Mouse (Mus musculus) liver, postnatal 0 days (tissue): ENCODE data around the gene Myo6.

ENCODE experiments used
- CTCF ChIP-seq: sonication (generic); IDR thresholded peaks from 2 replicates; pipeline ENCODE4 v1.5.1; 2016; ENCODE audit warnings: antibody characterized with exemption, low read depth
- EP300 ChIP-seq: IDR thresholded peaks from 2 replicates; pipeline ENCODE4 v1.6.1; 2016; ENCODE audit warnings: antibody characterized with exemption, low read depth, mild to moderate bottlenecking

GRCm38 (mm10) chr9:80163126-80163723 lies 1.6 kb upstream of the Myo6 start:
- TF ChIP-seq CTCF = no peak
- no peak for TF ChIP-seq EP300
